Mouse (Mus musculus) limb, embryonic 11.5 days (tissue): ENCODE results near the gene Kcnd2. TPM values are rescaled to one million over a fixed set of nuclear protein-coding genes. Genes with fewer than 3 reads are reported as not detected.

Experiments used
- ATAC-seq: fragments of 200-750 bp; cut with Nextera tagmentation; 2 replicates; pipeline ENCODE4 v1.8.0; 2017; ENCODE audit warnings: low read depth; ENCODE audit not compliant: insufficient number of reproducible peaks, low FRiP score, low TSS enrichment
- DNase-seq: peaks from one replicate; pipeline ENCODE4 v3.0.0-alpha.2; 2015; ENCODE audit warnings: low spot score
- H3K27ac ChIP-seq: fragments of 300-500 bp; sonication (generic); replicated peaks from 2 replicates; pipeline ENCODE4 v1.5.1; 2014; ENCODE audit warnings: low read depth, mild to moderate bottlenecking, low read length
- H3K27me3 ChIP-seq: fragments of 300-500 bp; sonication (generic); 2 replicates; pipeline ENCODE4 v1.6.1; 2014; ENCODE audit warnings: mild to moderate bottlenecking, low read length, mixed read lengths; ENCODE audit not compliant: control insufficient read depth, insufficient read depth
- H3K36me3 ChIP-seq: fragments of 300-500 bp; sonication (generic); 2 replicates; pipeline ENCODE4 v1.6.1; 2014; ENCODE audit warnings: mild to moderate bottlenecking, low read length, moderate library complexity, mixed read lengths; ENCODE audit not compliant: control insufficient read depth, insufficient read depth
- H3K4me1 ChIP-seq: fragments of 300-500 bp; sonication (generic); 2 replicates; pipeline ENCODE4 v1.6.1; 2014; ENCODE audit warnings: low read length, mixed read lengths; ENCODE audit not compliant: control insufficient read depth, insufficient read depth
- H3K4me2 ChIP-seq: fragments of 300-500 bp; sonication (generic); 2 replicates; pipeline ENCODE4 v1.6.1; 2014; ENCODE audit warnings: low read depth, mild to moderate bottlenecking, moderate library complexity; ENCODE audit not compliant: severe bottlenecking
- H3K4me3 ChIP-seq: fragments of 300-500 bp; sonication (generic); 2 replicates; pipeline ENCODE4 v1.5.1; 2014; ENCODE audit warnings: low read depth, low read length
- H3K9ac ChIP-seq: fragments of 300-500 bp; sonication (generic); 2 replicates; pipeline ENCODE4 v1.6.1; 2014; ENCODE audit warnings: mild to moderate bottlenecking, low read length
- H3K9me3 ChIP-seq: fragments of 300-500 bp; sonication (generic); 2 replicates; pipeline ENCODE4 v1.6.1; 2016; ENCODE audit warnings: low read length; ENCODE audit not compliant: control insufficient read depth
- WGBS: fragments of 180-500 bp; shearing (Covaris S2); extraction: QIAGEN DNeasy Blood & Tissue Kit; methylation state at CpG from one replicate; pipeline ENCODE4 v1.1.7; 2014; 5-methylcytosine and 5-hydroxymethylcytosine counted together
- polyA plus RNA-seq: library from polyadenylated mRNA; unstranded; fragments of >200 nt; fragmentation: Nextera tagmentation; extraction: Ambion mirVana; gene quantifications from 2 replicates; pipeline ENCODE4 v1.2.1, GENCODE M21; 2014

Kcnd2 gene
- polyA plus RNA-seq, 1 experiment from 2014 or later, result 1.5 TPM

DNA sequence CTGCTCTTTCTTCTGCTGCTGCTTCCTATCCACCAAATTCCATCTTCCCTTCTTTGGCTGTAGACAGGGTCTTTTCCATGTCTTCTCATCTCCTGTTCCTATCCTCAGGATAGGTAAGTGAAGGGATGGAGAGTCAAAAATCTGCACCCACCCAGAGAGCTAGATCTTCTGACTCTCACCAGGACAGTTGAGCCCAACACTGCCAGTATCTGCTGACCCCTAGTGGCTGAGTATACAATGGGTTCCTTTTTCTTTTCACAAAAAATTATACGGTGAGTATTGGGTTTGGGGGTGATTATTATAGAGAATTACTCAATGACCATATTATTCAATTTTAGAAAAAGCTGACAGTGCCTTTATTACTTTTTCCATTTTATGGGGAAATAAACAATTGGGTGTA, 319.5 kb downstream of the Kcnd2 start:
- ATAC-seq, result no peak

GRCm38 (mm10) chr6:21551501-21551900, 336.2 kb downstream of the Kcnd2 start:
- Histone ChIP-seq H3K36me3 (no peaks in the 10 kb centered on the region), H3K4me2 (no peak overlapping the region), H3K9me3 (no peaks in the 10 kb centered on the region), H3K4me1 (no peaks in the 10 kb centered on the region), H3K9ac (no peak overlapping the region), H3K27me3 (no peaks in the 10 kb centered on the region), H3K4me3 (no peak overlapping the region), H3K27ac (no peak overlapping the region)
- ATAC-seq (no peak), DNase-seq (no peak)
- 86% methylated on average over 9 of the region's 9 CpGs for WGBS

More for the DNA sequence above, 319.5 kb downstream of the Kcnd2 start:
- Histone ChIP-seq H3K27ac (no peak overlapping the region), H3K4me1 (no peaks in the 10 kb centered on the region), H3K27me3 (no peaks in the 10 kb centered on the region), H3K9ac (no peak overlapping the region), H3K4me3 (no peak overlapping the region), H3K4me2 (no peak overlapping the region), H3K9me3 (no peaks in the 10 kb centered on the region), H3K36me3 (no peaks in the 10 kb centered on the region)
- 50% methylated on average over 1 of the region's 1 CpGs for WGBS
- peak; percentile 25 for DNase-seq

- H3K9ac ChIP-seq, result no peak overlapping the region
- H3K4me3 ChIP-seq, result no peak overlapping the region
- H3K27ac ChIP-seq, result no peak overlapping the region
- H3K27me3 ChIP-seq, result no peaks in the 10 kb centered on the region
- H3K36me3 ChIP-seq, result no peaks in the 10 kb centered on the region
- 44% methylated on average over 6 of the region's 6 CpGs for WGBS
- no peaks in the 10 kb centered on the region for H3K4me1 ChIP-seq
- H3K9me3 ChIP-seq, result no peaks in the 10 kb centered on the region
- DNase-seq (no peak), ATAC-seq (no peak)
- no peak overlapping the region for H3K4me2 ChIP-seq
These were observed 355.7 kb downstream of the Kcnd2 start for GRCm38 (mm10) chr6:21570964-21571363.

GRCm38 (mm10) chr6:21590156-21590555, 374.9 kb downstream of the Kcnd2 start:
- Histone ChIP-seq H3K27me3 (no peaks in the 10 kb centered on the region), H3K9me3 (no peaks in the 10 kb centered on the region), H3K4me1 (no peaks in the 10 kb centered on the region), H3K4me3 (no peak overlapping the region), H3K4me2 (no peak overlapping the region), H3K36me3 (no peaks in the 10 kb centered on the region), H3K27ac (no peak overlapping the region), H3K9ac (no peak overlapping the region)
- 83% methylated on average over 3 of the region's 3 CpGs for WGBS
- no peak for ATAC-seq
- DNase-seq, result no peak

- Histone ChIP-seq H3K4me2 (no peak overlapping the region), H3K9me3 (no peaks in the 10 kb centered on the region), H3K27ac (no peak overlapping the region), H3K27me3 (no peaks in the 10 kb centered on the region), H3K9ac (no peak overlapping the region), H3K4me3 (no peak overlapping the region), H3K4me1 (no peaks in the 10 kb centered on the region), H3K36me3 (no peaks in the 10 kb centered on the region)
- no peak for DNase-seq
- 67% methylated on average over 3 of the region's 3 CpGs for WGBS
- ATAC-seq, result no peak
These were observed 382.1 kb downstream of the Kcnd2 start for GRCm38 (mm10) chr6:21597424-21597823.

GRCm38 (mm10) chr6:21609381-21610059, 394.2 kb downstream of the Kcnd2 start:
- Histone ChIP-seq H3K9me3 (no peaks in the 10 kb centered on the region), H3K4me3 (no peak overlapping the region), H3K4me1 (no peaks in the 10 kb centered on the region), H3K36me3 (no peaks in the 10 kb centered on the region), H3K27me3 (no peaks in the 10 kb centered on the region), H3K9ac (no peak overlapping the region), H3K4me2 (no peak overlapping the region), H3K27ac (no peak overlapping the region)
- DNase-seq, result no peak
- no peak for ATAC-seq
- WGBS, result 68% methylated on average over 7 of the region's 7 CpGs

DNA sequence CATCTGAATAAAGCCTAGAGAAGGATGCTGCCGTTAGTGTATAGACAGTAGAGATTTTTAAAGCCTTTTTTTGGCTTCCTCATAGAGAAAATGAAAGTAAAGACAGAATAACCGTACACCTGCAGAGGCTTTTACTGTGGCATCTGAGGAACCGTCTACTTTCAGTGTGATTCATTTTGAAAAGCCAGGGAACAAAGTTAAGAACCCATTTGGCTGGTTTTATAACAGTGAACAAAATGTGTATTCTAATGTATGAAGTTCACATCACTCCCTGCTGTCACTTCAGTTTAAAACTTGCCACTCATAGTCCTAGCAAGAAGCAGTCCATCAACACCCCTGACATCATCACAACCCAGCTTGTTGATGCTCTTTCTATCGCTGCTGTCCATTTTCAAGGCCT, 414.7 kb downstream of the Kcnd2 start:
- no peaks in the 10 kb centered on the region for H3K36me3 ChIP-seq
- no peaks in the 10 kb centered on the region for H3K9me3 ChIP-seq
- H3K4me1 ChIP-seq, result no peaks in the 10 kb centered on the region
- no peak overlapping the region for H3K4me2 ChIP-seq
- H3K9ac ChIP-seq, result no peak overlapping the region
- 91% methylated on average over 4 of the region's 4 CpGs for WGBS
- no peak for ATAC-seq
- DNase-seq, result no peak
- H3K27me3 ChIP-seq, result no peaks in the 10 kb centered on the region
- no peak overlapping the region for H3K27ac ChIP-seq
- H3K4me3 ChIP-seq, result no peak overlapping the region

DNA sequence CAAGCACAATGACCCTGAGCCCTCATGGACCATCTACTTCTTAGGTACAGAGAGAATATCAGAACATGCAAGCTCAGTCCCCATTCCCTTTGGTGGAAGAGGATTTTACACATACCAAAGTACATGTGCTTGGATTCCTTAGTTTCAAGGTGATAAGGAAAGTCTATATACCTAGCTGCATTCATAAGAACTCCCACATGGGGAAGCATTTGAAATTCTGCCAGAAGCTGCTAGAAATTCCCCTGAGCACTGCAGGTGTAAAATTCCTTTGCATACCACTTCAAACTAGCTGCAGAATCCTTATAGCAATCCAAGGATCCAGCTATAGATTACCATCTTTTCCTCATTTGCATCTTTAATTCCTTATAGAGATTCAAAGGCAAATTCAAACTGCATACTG, 440.4 kb downstream of the Kcnd2 start:
- H3K36me3 ChIP-seq, result no peaks in the 10 kb centered on the region
- no peak overlapping the region for H3K9ac ChIP-seq
- no peak overlapping the region for H3K4me2 ChIP-seq
- no peaks in the 10 kb centered on the region for H3K4me1 ChIP-seq
- ATAC-seq (no peak), DNase-seq (no peak)
- no peaks in the 10 kb centered on the region for H3K27me3 ChIP-seq
- H3K27ac ChIP-seq, result no peak overlapping the region
- no peak overlapping the region for H3K4me3 ChIP-seq
- no peaks in the 10 kb centered on the region for H3K9me3 ChIP-seq

- no peak overlapping the region for H3K9ac ChIP-seq
- 82% methylated on average over 6 of the region's 6 CpGs for WGBS
- no peaks in the 10 kb centered on the region for H3K9me3 ChIP-seq
- H3K4me3 ChIP-seq, result no peak overlapping the region
- no peak overlapping the region for H3K27ac ChIP-seq
- H3K4me2 ChIP-seq, result no peak overlapping the region
- ATAC-seq, result no peak
- no peak for DNase-seq
- no peaks in the 10 kb centered on the region for H3K36me3 ChIP-seq
- H3K4me1 ChIP-seq, result no peaks in the 10 kb centered on the region
- H3K27me3 ChIP-seq, result no peaks in the 10 kb centered on the region
These were observed 448.8 kb downstream of the Kcnd2 start for GRCm38 (mm10) chr6:21664135-21664534.
